Mouse (Mus musculus): ENCODE results near the gene Osbpl3.

DNA sequence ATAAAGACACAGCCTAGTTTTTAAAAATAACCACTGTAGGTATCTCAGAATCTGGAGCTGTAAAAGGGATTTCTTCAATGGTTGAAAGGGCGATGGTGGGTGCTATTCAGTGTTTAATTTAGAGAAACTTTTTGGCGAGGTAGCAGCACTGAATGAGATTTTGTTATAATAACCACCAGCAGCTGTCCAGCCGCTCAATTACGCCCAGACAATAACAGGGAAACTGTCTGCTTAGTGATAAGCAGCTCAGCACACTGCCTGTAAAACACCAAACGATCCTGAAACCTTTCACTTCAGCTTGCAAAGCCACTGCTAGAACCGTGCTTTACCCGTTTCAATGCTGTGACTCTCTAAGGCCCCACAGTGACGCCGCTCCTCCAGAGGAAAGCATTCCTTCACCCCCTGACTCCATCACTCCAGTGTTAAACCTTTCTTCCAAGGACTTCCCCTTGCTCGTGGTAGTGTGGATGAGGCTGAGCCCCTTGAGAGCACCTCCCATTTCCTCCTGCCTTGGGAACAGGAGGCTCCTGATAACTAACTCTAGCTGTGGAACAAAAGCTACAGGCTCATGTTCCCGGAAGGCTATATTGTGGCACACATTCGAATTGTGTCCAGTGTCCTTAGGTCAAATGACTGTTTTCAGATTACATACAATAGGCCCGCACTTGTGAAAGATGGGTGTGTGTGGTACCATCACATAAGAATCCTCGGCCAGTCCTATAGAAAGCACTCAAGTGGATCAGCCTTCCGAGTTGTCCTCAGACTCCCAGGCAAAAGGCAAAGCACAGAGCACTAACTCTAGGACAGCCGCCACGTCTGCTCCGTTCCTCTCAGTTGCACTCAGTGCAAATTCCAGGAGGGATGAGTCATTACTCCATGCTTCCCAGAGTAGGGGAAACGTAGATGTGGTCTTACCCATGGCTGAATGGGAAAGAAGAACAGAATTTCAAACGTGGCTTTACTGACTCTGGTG is 101.0 kb downstream of the Osbpl3 start:
- 0 out of 2 replicates have a peak, but pooled peaks have one; percentile 43 for TF ChIP-seq EP300 (IDR thresholded peaks at IDR 0.05; ENCODE audit: insufficient read depth, low read depth, low read length)
- no peak for TF ChIP-seq CTCF (IDR thresholded peaks at IDR 0.05)
- no peak for TF ChIP-seq POLR2A (IDR thresholded peaks at IDR 0.05; ENCODE audit: insufficient read depth, low read depth, low read length)
